Mouse (Mus musculus) cerebellum, adult 2 months (tissue): ENCODE results near the gene Dusp7. TPM values are rescaled to one million over a fixed set of nuclear protein-coding genes. Genes with fewer than 3 reads are reported as not detected.

ENCODE experiments used
- DNase-seq, 2 experiments: peaks; one replicate each; pipeline ENCODE4 v3.0.0; 2021
- H3K27ac ChIP-seq: fragments of 200-500 bp; 2 replicates; pipeline ENCODE4 v1.5.1; 2012; ENCODE audit warnings: low read length, control low read depth, inconsistent platforms; ENCODE audit not compliant: insufficient read depth
- H3K27me3 ChIP-seq: fragments of 200-500 bp; 2 replicates; pipeline ENCODE4 v1.6.1; 2012; ENCODE audit warnings: inconsistent platforms, mild to moderate bottlenecking, low read length, moderate library complexity; ENCODE audit not compliant: control insufficient read depth, insufficient read depth
- H3K4me1 ChIP-seq: fragments of 200-500 bp; 2 replicates; pipeline ENCODE4 v1.6.1; 2011; ENCODE audit warnings: low read length; ENCODE audit not compliant: control insufficient read depth, insufficient read depth
- H3K4me3 ChIP-seq: fragments of 200-500 bp; replicated peaks from 2 replicates; pipeline ENCODE3; 2011; ENCODE audit warnings: mild to moderate bottlenecking, low read depth, low read length, control low read depth; ENCODE audit not compliant: insufficient read depth
- CTCF ChIP-seq: fragments of 200-500 bp; IDR thresholded peaks from 2 replicates; pipeline ENCODE4 v1.5.1; 2011; ENCODE audit warnings: low read depth, mild to moderate bottlenecking, control low read depth, low read length, moderate library complexity, borderline replicate concordance; ENCODE audit not compliant: insufficient read depth
- POLR2A ChIP-seq: fragments of 200-500 bp; IDR thresholded peaks from 2 replicates; pipeline ENCODE4 v1.6.1; 2011; ENCODE audit warnings: low read length, control low read depth, borderline replicate concordance; ENCODE audit not compliant: insufficient read depth
- WGBS: fragments of 180-500 bp; shearing (Covaris S2); methylation state at CpG from one replicate; pipeline ENCODE4 v1.1.7; 2018; 5-methylcytosine and 5-hydroxymethylcytosine counted together
- polyA plus RNA-seq: library from polyadenylated mRNA; depleted of rRNA; stranded (reverse); fragments of >200 nt; gene quantifications from 2 replicates; pipeline ENCODE4 v1.2.3, GENCODE M21; 2012

The Dusp7 gene
- polyA plus RNA-seq, 1 experiment: 49.6 TPM

- peak overlapping the region; percentile 70 for H3K4me3 ChIP-seq
- WGBS: 23% methylated on average over 5 of the region's 5 CpGs
- H3K4me1 ChIP-seq: peaks cover 17% of the 10 kb centered on the region
- no peak for DNase-seq
- TF ChIP-seq POLR2A: no peak
- TF ChIP-seq CTCF: no peak
- H3K27ac ChIP-seq: no peak overlapping the region
- H3K27me3 ChIP-seq: no peaks in the 10 kb centered on the region
Measured at GRCm38 (mm10) chr9:106367001-106367400, 1.4 kb upstream of the Dusp7 start.

- TF ChIP-seq CTCF (no peak), POLR2A (no peak)
- H3K27ac ChIP-seq: peak overlapping the region; percentile 64
- peak overlapping the region; percentile 70 for H3K4me3 ChIP-seq
- peaks cover 22% of the 10 kb centered on the region for H3K4me1 ChIP-seq
- H3K27me3 ChIP-seq: no peaks in the 10 kb centered on the region
- DNase-seq: peak; percentile 98 to 99
- under 1% methylated on average over 36 of the region's 36 CpGs for WGBS
Measured at GRCm38 (mm10) chr9:106367592-106368111, 780 bp upstream of the Dusp7 start.

- Histone ChIP-seq H3K4me1 (peaks cover 27% of the 10 kb centered on the region), H3K27me3 (no peaks in the 10 kb centered on the region), H3K4me3 (peak overlapping the region; percentile 92), H3K27ac (peak overlapping the region; percentile 67)
- TF ChIP-seq POLR2A: 0 out of 2 replicates have a peak, but pooled peaks have one; percentile 24
- peak; percentile 13; the same call in 1 of the 2 replicates for TF ChIP-seq CTCF
- WGBS: under 1% methylated on average over 71 of the region's 72 CpGs
- peak; percentile 79 to 81 for DNase-seq
Measured at GRCm38 (mm10) chr9:106368831-106369501, 534 bp downstream of the Dusp7 start.

- Histone ChIP-seq H3K27me3 (no peaks in the 10 kb centered on the region), H3K27ac (peak overlapping the region; percentile 67; the same call in 1 of the 2 replicates), H3K4me3 (peak overlapping the region; percentile 92), H3K4me1 (peaks cover 27% of the 10 kb centered on the region)
- WGBS: 1% methylated on average over 11 of the region's 11 CpGs
- TF ChIP-seq POLR2A: no peak
- no peak for TF ChIP-seq CTCF
- DNase-seq: peak in 1 of 2 experiments; percentile 51
Measured at GRCm38 (mm10) chr9:106369801-106370485, 1.5 kb downstream of the Dusp7 start.

- Histone ChIP-seq H3K4me1 (peaks cover 27% of the 10 kb centered on the region), H3K27me3 (no peaks in the 10 kb centered on the region), H3K4me3 (peak overlapping the region; percentile 92), H3K27ac (peak overlapping the region; percentile 35; the same call in 1 of the 2 replicates)
- peak in 1 of 2 experiments; percentile 32 for DNase-seq
- TF ChIP-seq CTCF (no peak), POLR2A (no peak)
- WGBS: 75% methylated on average over 30 of the region's 30 CpGs
Measured at GRCm38 (mm10) chr9:106370620-106371383, 2.4 kb downstream of the Dusp7 start.

GRCm38 (mm10) chr9:106371384-106371671 lies 2.9 kb downstream of the Dusp7 start:
- peak overlapping the region; percentile 35; the same call in 1 of the 2 replicates for H3K27ac ChIP-seq
- no peak for DNase-seq
- H3K4me3 ChIP-seq: peak overlapping the region; percentile 9
- 61% methylated on average over 6 of the region's 6 CpGs for WGBS
- H3K4me1 ChIP-seq: peaks cover 27% of the 10 kb centered on the region
- H3K27me3 ChIP-seq: no peaks in the 10 kb centered on the region
- TF ChIP-seq CTCF (no peak), POLR2A (no peak)

GRCm38 (mm10) chr9:106371776-106372175 lies 3.3 kb downstream of the Dusp7 start:
- TF ChIP-seq CTCF (no peak), POLR2A (no peak)
- DNase-seq: peak; percentile 37 to 47
- Histone ChIP-seq H3K4me3 (peak overlapping the region; percentile 9), H3K27ac (peak overlapping the region; percentile 35; the same call in 1 of the 2 replicates), H3K27me3 (no peaks in the 10 kb centered on the region), H3K4me1 (peaks cover 27% of the 10 kb centered on the region)
- 31% methylated on average over 6 of the region's 6 CpGs for WGBS
